Mouse (Mus musculus): ENCODE results near the gene Ostf1.
A peak's percentile ranks its signal among the peaks of the same experiment; 100 is the strongest.
"Not testable (repeated sequence)": the region's sequence is repeated elsewhere in the genome, so short reads cannot be mapped to it uniquely, and the experiment has no call there.

The Ostf1 gene

GRCm38 (mm10) chr19:18599051-18599450 is 32.6 kb downstream of the Ostf1 start:
- DNase-seq (ENCODE audit: low spot score in 2 of 2): no peak

GRCm38 (mm10) chr19:18598265-18598926 is 33.2 kb downstream of the Ostf1 start:
- DNase-seq (ENCODE audit: low spot score in 2 of 2): no peak

GRCm38 (mm10) chr19:18597772-18598171 is 33.9 kb downstream of the Ostf1 start:
- no peak for DNase-seq (ENCODE audit: low spot score in 2 of 2)

GRCm38 (mm10) chr19:18596876-18597275 is 34.7 kb downstream of the Ostf1 start:
- DNase-seq (ENCODE audit: low spot score in 2 of 2): no peak

GRCm38 (mm10) chr19:18593722-18594121 is 37.9 kb downstream of the Ostf1 start:
- DNase-seq (ENCODE audit: low spot score in 2 of 2): no peak

GRCm38 (mm10) chr19:18592919-18593318 is 38.7 kb downstream of the Ostf1 start:
- no peak for DNase-seq (ENCODE audit: low spot score in 2 of 2)

GRCm38 (mm10) chr19:18590942-18591354 is 40.7 kb downstream of the Ostf1 start:
- DNase-seq (ENCODE audit: low spot score in 2 of 2): peak; percentile 24 to 32

GRCm38 (mm10) chr19:18590234-18590633 is 41.4 kb downstream of the Ostf1 start:
- no peak for DNase-seq (ENCODE audit: low spot score in 2 of 2)

- no peak for DNase-seq (ENCODE audit: low spot score in 2 of 2)
These were observed 42.3 kb downstream of the Ostf1 start for GRCm38 (mm10) chr19:18589276-18589675.

- not testable (repeated sequence) for DNase-seq (ENCODE audit: low spot score in 2 of 2)
These were observed 42.8 kb downstream of the Ostf1 start for GRCm38 (mm10) chr19:18588801-18589200.

GRCm38 (mm10) chr19:18588243-18588642 is 43.4 kb downstream of the Ostf1 start:
- DNase-seq (ENCODE audit: low spot score in 2 of 2): no peak

- no peak for DNase-seq (ENCODE audit: low spot score in 2 of 2)
These were observed 44.5 kb downstream of the Ostf1 start for GRCm38 (mm10) chr19:18587118-18587517.

- DNase-seq (ENCODE audit: low spot score in 2 of 2): no peak
These were observed 47.0 kb downstream of the Ostf1 start for GRCm38 (mm10) chr19:18584621-18585020.

GRCm38 (mm10) chr19:18583706-18584105 is 47.9 kb downstream of the Ostf1 start:
- no peak for DNase-seq (ENCODE audit: low spot score in 2 of 2)

GRCm38 (mm10) chr19:18582887-18583286 is 48.7 kb downstream of the Ostf1 start:
- DNase-seq (ENCODE audit: low spot score in 2 of 2): no peak

GRCm38 (mm10) chr19:18582226-18582625 is 49.4 kb downstream of the Ostf1 start:
- no peak for DNase-seq (ENCODE audit: low spot score in 2 of 2)

GRCm38 (mm10) chr19:18581046-18581445 is 50.6 kb downstream of the Ostf1 start:
- no peak for DNase-seq (ENCODE audit: low spot score in 2 of 2)

- DNase-seq (ENCODE audit: low spot score in 2 of 2): no peak
These were observed 52.6 kb downstream of the Ostf1 start for GRCm38 (mm10) chr19:18579012-18579358.

- no peak for DNase-seq (ENCODE audit: low spot score in 2 of 2)
These were observed 53.2 kb downstream of the Ostf1 start for GRCm38 (mm10) chr19:18578216-18579011.

GRCm38 (mm10) chr19:18577348-18577747 is 54.3 kb downstream of the Ostf1 start:
- no peak for DNase-seq (ENCODE audit: low spot score in 2 of 2)

- DNase-seq (ENCODE audit: low spot score in 2 of 2): no peak
These were observed 55.7 kb downstream of the Ostf1 start for GRCm38 (mm10) chr19:18575891-18576290.

- no peak for DNase-seq (ENCODE audit: low spot score in 2 of 2)
These were observed 57.7 kb downstream of the Ostf1 start for GRCm38 (mm10) chr19:18573907-18574306.

- no peak for DNase-seq (ENCODE audit: low spot score in 2 of 2)
These were observed 58.2 kb downstream of the Ostf1 start for GRCm38 (mm10) chr19:18573443-18573842.
